Mouse (Mus musculus) liver, adult 2 months (tissue): ENCODE measurements around the gene Olfr1475.

ENCODE experiments used
- CTCF ChIP-seq: fragments of 200-500 bp; IDR thresholded peaks from 2 replicates; pipeline ENCODE4 v1.5.1; 2011; ENCODE audit warnings: low read depth, low read length, control low read depth
- POLR2A ChIP-seq: fragments of 200-500 bp; IDR thresholded peaks from 2 replicates; pipeline ENCODE4 v1.6.1; 2011; ENCODE audit warnings: low read length, control low read depth; ENCODE audit not compliant: insufficient read depth; ENCODE audit errors: extremely low read depth

DNA sequence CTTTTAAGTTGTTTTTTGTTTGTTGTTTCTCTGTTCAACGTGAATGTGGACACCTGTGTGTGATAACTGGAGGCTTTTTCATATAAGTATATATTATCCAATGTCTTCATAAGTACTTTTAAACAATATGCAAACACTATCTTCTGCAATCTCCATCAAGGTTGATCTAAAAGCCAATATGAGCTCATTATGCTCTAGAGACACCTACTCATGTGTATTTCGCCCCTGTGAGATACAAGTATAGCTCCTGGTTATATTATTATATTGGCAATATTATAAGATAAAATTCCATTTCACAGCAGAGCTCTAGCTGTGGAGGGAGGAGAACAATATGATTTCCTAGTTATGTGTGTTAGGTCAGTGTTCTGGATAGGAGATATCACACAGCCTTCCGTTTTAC is 20.2 kb upstream of the Olfr1475 start, which contains the start of gene Olfr1477:
- TF ChIP-seq POLR2A (no peak), CTCF (no peak)
